Mouse (Mus musculus) lung, postnatal 25 days (tissue): ENCODE results near the gene Dffb.
A peak's percentile ranks its signal among the peaks of the same experiment; 100 is the strongest.

Source experiments
- DNase-seq: peaks from one replicate; pipeline ENCODE4 v3.0.0; 2022; ENCODE audit warnings: low spot score

Gene Dffb

DNA sequence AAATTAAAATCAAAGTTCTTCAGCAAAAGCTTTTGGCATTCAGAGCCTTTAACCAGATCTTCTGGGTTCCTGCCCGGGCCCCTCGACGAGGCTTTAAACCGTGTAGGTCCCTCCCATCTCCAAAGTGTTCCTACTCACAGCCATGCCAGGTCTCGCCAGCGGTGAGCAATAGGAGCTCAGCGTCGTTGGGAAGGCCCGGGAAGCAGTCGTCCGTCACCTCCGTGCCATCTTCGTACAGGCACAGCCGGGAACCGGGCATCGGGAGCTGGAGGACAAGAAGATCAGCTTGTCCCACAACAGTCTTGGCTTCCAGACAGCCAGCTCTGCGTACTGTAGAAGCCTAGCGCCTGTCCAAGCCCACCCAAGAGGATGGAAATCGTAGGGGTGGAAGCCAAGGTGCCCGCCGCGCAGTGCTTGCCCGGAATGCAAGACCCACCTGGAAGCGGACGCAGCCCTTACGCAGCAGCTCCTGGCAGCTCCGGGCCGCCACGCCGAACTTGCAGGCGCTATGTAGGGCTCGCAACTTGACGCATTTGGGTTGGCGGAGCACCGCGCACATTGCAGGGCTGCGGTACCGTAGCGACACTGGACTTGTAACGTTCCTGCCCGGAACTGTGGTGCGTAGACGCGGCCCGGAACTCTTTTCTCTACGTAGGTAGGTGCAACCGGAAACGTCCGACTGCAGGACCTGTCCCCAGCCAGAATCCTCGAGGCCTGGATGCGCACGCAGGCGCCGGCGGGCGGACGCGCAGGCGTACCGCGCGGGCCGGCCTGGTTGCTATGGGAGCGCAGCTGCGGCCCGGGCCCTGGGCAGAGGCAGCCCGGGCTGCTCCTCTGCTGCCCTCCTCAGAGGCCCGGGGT lies at the start of gene Dffb, which contains the start of gene Cep104:
Gene Dffb, minus strand, starts transcription at position 696 of the 861 bp plus-strand sequence.
Gene Cep104, plus strand, starts transcription at position 764 of the 861 bp plus-strand sequence.
- peak; percentile 92 for DNase-seq

DNA sequence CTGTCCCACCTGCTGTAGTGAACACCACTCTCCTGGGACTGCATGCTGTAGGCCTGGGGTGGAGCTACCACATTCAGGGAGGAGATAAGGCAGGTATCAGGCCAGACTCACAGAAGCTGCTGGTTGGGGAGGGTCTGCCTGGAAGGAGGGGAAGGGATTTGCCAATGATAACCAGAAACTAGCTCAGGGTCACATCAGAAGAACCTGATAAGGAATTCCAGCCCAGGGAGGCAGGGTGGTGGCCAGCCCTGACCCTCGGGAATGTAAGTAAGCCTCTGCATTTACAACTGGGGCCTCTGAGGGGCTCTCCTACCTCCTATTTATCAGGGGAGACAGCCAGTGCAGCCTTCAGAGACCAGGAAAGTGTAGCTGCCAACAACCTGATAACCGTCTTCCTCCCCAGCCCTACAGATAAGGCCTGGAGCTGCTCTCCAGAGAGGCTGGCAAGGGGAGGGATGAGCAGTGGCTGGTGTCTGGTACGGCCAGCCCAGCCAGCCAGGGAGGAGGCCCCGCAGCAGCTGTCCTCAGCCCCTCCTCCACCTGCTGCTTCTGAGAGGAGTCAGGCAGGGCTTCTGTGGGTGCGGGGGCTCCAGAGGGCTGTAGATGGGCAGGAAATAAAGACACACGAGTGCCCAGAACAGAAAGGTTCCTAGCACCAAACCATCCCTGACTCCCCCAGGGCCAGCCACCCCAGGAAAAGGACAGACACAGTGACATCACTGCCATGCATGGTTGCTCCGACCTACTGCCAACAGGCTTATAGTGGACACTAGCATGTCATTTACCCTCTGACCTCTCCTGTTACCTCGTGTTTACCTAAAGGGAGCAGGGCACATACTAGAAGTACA lies 49.1 kb upstream of the Dffb start:
- no peak for DNase-seq

DNA sequence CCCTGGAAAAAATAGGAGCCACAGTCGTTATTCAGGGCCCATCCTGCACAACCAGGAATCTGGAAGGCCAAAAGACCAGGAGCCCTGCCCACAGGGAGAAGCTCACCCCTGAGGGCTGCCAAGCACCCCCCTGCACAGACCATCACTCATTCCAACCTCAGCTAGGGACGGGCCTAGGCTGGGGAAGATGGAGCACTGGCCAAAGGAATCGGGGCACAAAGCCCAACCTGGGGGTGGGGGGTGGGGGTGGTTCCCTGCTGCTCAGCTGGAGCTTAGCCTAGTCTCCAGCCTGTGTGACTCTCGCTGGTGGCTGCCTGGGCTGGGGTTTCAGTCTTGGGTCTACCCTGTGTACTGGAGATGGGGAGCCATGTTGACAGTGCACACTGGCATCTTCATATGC lies 47.9 kb upstream of the Dffb start:
- DNase-seq = no peak

DNA sequence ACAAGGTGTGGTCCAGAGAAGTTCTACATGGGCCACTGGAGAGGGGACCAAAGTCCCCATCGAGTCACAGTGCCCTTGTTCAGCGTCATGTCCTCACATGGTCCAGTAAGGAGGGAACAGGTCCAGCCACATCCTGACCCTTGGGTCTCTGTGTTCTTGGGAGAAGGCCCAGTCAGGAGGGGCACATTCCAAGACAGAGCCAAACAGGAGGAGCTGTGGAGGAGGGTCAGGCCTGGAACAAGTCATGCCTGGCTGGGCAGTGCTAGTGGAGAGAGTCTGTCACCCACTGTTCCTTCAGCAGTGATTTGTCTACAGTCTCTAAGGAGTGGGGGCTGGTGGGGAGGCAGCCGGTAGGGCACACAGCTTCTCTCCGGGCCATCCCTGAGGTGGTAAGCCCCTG lies 47.5 kb upstream of the Dffb start:
- DNase-seq = peak; percentile 93

DNA sequence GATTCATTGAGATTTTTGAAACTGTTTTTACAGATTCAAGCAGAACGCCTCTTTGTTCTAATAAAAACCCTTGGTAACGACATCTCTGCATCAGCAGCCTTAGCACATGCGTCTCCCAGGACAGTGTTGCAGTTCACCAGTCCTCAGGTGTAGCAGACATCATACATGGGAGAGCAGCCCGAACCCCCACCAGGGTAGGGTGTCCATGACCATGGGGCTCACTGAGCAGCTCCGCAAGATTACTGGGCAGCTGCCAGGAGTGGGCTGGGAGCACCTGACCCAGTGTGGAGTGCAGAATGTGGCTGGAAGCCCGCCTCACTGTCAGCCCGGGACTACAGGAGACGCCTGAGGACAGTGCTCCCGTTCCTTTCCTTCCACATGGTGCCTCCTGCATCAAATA lies 46.5 kb upstream of the Dffb start:
- no peak for DNase-seq

DNA sequence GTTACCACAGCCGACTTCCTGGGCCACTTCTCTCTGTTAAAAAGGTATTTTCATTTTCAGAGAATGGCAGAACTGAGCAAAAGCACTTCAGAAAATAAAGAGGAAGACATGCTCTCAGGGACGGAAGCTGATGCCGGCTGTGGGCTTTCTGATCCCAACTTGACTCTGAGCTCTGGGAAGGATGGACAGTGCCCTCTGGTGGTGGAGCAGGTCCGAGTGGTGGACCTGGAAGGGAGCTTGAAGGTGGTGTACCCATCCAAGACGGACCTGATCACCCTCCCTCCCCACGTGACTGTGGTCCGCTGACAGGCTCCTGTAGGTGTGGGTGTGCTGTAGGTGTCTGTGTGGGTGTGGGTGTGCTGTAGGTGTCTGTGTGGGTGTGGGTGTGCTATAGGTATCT lies 44.6 kb upstream of the Dffb start:
- DNase-seq = peak; percentile 58

DNA sequence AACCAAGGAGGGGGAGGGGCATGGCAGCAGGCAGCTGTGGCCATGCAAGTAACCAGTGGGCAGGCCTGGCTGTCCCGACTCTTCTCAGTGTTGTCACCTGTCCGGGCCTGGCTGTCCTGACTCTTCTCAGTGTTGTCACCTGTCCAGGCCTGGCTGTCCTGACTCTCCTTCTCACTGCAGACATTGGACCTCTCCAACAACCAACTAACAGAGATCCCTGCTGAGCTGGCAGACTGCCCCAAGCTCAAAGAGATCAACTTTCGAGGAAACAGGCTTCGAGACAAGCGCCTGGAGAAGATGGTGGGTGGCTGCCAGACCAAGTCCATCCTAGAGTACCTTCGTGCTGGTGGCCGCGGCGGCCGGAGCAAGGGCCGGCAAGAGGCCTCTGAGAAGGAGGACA lies 40.5 kb upstream of the Dffb start:
- DNase-seq = no peak

DNA sequence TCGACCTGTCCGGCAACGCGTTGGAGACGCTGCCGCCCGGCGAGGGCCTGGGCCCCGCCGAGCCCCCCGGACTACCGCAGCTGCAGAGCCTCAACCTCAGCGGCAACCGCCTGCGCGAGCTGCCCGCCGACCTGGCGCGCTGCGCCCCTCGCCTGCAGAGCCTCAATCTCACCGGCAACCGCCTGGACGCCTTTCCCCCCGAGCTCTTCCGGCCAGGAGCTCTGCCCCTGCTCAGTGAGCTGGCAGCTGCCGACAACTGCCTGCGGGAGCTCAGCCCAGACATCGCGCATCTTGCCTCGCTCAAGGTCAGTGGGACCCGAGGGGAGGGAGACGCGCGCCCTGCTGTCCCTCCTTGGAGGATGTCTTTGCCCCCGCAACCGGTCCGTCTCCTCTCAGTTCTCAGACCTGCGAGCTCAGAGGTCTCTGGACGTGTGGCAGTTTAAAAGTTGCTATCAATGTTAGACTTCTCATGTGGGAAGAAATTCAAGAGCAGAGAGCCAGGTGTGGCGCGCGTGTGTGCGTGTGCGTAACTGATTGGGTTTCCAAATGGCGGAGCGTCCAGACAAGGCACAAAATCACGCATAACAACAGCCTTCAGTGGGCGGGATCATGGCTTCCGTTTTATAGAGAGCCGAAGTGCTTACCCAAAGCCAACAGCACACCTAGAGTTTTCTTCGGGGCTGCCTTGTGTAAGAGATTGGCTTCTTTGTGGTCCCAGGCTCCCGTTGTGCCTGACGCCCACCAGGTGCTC lies 37.4 kb upstream of the Dffb start:
- DNase-seq = no peak

DNA sequence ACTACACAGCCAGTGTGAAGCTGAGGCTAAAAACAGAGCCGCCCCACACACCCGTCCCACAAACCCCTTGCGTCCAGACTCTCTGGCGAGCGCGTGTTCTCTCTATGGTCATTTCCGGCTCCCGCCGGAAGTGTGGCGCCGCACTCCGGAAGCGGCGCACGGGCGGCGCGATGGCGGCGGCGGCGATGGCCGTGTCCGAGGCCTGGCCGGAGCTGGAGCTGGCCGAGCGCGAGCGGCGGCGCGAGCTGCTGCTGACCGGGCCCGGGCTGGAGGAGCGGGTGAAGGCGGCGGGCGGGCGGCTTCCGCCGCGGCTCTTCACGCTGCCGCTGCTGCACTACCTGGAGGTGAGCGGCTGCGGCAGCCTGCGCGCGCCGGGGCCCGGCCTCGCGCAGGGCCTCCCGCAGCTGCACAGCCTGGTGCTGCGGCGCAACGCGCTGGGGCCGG lies 36.7 kb upstream of the Dffb start, which contains the start of gene Lrrc47:
Gene Lrrc47, plus strand, starts transcription at position 86 of the 444 bp plus-strand sequence.
- peak; percentile 86 for DNase-seq

DNA sequence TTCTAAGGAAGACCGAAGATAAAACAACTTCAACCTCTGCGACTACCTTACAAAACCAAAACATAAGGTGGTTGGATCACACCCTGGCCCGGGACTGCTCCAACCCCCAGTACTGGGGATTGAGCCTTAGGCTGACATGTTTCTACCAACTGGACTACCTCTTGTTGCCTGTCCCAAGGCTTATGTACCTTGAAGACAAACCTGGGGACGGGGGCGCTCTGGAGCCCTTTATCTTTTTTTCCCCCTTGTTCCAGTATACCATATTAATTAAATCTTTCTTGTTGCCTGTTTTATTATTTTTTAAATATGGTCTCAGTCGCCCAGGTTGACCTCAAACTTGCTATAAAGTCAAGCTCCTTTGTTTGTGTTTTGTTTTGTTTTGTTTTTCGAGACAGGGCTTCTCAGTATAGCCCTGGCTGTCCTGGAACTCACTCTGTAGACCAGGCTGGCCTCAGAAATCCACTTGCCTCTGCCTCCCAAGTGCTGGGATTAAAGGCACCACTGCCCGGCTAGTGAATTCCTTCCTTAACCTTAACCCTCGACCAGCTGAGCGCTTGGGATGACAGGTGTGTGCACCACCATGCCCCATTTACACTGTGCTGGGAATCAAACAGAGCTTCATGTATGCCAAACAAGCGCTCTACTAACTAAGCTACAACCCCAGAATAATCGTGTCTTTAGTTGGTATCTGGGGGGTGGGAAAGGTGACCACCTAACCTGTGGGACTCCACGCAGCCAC lies 36.1 kb upstream of the Dffb start:
- DNase-seq = no peak

DNA sequence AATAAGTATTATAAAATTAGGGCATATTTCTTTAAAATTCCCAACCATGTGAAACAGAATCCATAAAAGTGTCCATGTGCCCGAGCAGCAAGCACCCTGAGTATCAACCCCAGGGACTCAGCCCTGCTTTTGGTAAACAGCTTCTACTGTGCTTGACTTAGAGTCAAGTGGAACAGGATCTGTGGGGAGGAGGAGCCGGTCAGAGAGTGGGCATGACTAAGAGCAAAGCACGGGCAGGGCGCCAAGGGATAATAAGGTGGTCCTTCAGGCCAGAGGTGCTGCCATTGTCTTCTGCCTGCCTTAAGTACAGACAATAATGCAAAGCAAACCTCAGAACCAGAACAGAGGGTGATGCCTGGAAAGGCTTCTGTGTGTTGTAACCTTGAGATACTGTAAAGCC lies 32.8 kb upstream of the Dffb start:
- peak; percentile 67 for DNase-seq

DNA sequence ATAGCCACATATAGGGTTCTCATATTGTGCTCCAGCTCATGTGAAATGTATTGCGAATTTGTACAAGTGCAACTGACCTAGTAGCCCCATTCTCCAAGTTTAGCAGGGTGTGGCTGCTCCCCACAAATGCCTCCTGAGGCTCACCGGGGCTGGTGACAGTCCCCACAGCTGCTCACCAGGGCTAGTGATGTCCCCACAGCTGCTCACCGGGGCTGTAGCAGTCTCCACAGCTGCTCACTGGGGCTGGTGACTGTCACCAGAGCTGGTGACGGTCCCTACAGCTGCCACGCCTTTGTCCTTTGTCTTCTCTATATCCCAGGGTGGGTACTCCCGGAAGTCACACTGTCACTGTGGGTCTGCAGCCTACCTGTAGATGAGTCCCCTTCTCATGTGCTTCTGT lies 31.3 kb upstream of the Dffb start:
- DNase-seq = no peak

DNA sequence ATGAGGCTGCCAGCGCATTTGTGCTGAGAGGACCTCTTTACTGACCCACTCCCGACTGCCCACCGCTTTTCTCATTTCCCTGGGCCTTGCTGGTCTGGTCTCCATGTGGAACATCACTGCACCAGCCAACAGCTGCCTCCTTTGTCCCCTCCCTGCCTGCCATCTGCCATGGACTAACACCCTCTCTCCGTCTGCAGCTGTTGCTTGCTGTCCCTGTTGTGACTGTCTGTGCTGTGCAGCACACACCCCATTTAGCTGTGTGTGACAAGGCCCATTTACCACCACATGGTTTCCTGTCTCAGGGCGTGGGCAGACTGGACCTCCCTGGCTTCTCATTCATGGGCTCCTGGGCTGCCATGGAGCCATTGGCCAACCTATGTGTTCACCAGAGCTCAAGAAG lies 30.6 kb upstream of the Dffb start:
- no peak for DNase-seq

DNA sequence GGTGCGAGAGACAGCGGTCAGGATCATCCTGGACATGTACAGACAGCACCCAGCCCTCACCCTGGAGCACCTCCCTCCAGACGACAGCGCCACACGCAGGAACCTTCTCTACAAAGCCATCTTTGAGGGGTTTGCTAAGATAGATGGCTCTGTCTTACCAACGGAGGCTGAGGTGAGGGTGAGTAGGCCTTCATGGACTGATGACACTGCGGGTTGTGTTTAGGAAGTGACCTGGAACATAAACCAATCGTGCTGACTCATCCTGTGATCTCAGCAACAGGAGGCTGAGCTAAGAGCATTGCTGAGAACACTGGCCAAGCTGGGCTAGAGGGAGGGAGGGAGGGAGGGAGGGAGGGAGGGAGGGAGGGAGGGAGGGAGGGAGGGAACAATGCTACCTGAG lies 18.6 kb upstream of the Dffb start:
- no peak for DNase-seq

DNA sequence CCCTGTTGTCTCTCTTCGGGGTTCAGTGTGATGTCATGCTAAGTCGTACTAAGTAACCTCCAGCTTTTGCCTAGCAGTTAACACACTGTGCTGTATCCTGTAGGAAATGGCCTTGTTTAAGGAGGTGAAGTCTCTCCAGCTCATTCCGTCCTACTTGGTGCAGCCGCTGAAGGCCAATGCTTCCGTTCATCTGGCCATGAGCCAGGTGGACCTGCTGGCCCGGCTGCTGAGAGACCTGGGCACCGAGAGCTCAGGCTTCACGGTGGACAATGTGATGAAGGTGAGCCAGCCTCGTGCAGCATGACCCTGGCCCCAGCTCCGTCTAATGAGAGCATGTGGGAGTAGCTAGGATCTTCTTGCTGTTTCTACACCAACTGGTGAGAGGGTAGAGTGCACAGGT lies 17.8 kb upstream of the Dffb start:
- no peak for DNase-seq

DNA sequence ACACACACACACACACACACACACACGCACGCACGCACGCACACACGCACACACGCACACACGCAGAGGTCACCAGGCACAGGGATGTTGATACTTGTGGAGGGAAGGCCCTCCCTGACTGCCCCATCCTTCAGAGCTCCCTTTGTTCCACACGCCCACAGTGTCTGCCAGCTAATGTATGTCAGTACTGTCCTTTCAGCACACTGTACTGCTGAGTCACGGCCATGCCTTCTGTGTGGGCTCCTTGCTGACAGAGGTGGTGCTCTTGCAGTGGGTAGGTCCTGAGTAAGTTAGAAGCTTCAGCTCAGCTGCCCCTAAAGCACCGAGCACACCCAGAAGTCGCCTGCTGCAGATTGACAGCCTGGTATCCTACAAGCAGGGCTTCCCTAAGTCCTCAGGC lies 5.5 kb upstream of the Dffb start:
- no peak for DNase-seq

DNA sequence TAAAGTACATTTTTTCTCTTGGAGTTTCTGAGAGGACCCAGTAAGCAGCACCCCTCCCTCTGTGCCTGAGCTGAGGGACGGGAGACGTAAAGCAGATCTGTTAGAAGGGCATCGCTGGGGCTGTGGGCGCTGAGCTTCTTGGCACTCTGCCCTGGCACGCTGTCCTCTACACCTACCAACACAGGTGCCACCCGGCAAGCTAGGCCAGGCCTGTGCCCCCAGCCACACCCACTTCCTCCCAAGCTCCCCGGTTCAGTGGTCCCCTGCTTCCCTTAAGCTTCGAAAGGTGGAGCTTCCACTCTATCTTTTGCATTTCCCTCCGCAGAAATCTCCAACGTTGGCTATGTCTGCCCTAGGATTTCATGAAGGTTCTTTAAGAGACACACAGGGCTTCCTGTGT lies 4.3 kb upstream of the Dffb start:
- no peak for DNase-seq

DNA sequence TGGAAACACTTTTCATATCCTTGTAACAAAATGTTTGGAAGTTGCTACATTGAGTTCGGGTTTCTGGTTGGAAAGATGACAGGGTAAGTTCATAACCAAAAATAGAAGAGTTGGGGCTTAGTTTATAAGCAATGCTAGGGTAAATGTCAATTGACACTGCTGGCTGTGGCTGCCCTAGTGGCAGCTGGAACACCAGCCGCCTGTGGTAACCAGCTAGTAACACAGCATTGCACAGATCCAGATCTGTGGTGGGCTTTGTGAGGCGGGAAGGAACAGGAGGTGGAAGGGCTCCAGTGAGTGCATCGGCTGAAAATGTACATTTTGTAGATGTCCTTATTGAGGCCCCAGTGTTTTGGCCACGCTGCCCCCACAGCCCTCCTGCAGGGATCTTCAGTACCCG lies 842 bp upstream of the Dffb start:
- DNase-seq = no peak

DNA sequence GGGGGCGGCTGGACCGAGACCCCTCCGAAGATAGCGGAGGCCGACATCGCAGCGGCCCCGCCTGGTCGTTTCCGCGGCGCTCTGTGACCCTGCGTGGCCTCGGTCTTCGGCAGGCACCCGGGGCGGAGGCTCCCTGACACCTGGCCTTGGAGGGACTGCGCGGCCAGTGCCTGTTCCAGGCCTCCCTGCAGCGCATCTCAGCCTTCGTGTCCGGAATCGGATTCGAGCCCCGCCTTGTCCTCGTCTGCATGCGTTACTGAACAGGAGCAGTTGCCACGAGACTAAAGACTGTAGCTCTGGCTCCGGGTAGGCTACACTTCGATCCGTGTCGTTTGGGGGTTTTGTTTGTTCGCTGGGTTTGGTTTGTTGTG lies 351 bp upstream of the Dffb start:
- DNase-seq = peak; percentile 14

DNA sequence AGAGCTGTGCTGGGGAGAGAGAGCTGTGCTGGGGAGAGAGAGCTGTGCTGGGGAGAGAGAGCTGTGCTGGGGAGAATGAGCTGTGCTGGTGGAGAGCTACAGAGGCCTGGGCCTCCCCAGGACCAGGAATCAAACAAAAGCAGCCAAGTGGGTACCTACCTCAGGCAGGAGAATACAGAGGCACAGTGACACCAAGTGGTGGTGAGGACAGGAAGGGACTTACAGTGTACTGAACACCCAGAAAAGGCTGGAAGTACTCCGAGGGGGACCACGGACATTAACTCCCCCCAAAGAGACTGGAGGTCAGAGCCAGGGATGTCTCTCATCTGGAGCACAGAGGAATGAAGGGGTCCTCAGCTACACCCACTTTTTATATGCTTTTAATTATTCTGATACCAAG lies 6.9 kb downstream of the Dffb start:
- no peak for DNase-seq

DNA sequence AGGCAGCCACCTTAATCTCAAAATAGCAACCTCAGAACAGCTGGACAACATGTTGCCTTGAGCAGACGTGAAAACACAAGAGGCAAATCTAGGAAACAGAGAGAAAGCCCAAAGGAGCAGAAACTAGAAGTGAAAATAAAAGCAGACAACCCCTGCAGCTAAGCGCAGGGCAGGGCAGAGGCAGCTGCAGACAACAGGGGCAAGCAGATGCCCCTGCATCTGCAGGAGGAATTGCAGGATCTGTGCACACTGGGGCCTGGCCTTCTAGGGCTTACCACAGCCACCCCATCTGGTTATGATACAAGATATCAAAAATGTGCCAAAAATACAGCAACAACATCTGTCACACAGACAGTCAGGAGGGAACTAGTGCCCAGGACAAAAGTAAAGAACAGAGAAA lies 7.4 kb downstream of the Dffb start:
- DNase-seq = no peak

DNA sequence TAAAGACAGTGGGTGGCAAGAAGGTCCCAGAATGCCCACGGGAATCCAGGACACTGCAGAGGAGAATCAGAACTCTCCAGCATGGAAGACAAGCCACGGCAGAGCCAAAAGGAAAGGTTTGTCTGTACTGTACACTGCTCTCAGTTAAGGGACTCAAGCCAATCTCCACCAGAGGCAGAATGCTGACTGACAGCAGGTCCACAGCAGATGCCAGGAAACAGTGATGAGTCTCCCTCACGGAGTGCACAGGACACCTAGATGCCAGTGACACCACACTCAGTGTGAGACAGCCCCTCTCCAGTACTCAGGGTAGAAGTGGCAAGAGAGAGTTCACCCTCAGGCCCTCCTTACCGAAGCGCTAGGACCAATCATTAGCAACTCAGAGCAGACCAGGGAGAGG lies 8.3 kb downstream of the Dffb start:
- DNase-seq = no peak
